Comparison of ENCODE assay signal across 16 mouse cellular contexts in genomic region chr2:35292700-35293099, GRCm38 (mm10).
"Had no signal": no experiment of that assay in that cellular context is flagged by ENCODE, and none has a peak within 500 bp of the region (broad histone marks: within the 10 kb centered on the region; RNA-seq: fewer than 3 reads in every experiment).

No protein-coding gene starts in this region.

- H3K36me3 ChIP-seq: midbrain, embryonic 12.5 days; neural tube, embryonic 13.5 days had no signal

- H3K4me3 ChIP-seq: limb, embryonic 13.5 days; liver, embryonic 15.5 days; megakaryocyte, embryonic 14.5 days; midbrain, embryonic 12.5 days; neural tube, embryonic 13.5 days had no signal

- H3K9me3 ChIP-seq: limb, embryonic 13.5 days; liver, embryonic 15.5 days; megakaryocyte, embryonic 14.5 days; midbrain, embryonic 12.5 days; neural tube, embryonic 13.5 days had no signal

- H3K27me3 ChIP-seq: limb, embryonic 13.5 days; liver, embryonic 15.5 days; megakaryocyte, embryonic 14.5 days; neural tube, embryonic 13.5 days had no signal

- H3K27ac ChIP-seq: limb, embryonic 13.5 days; liver, embryonic 15.5 days; midbrain, embryonic 12.5 days; neural tube, embryonic 13.5 days had no signal

- H3K9ac ChIP-seq: limb, embryonic 13.5 days; liver, embryonic 15.5 days; lung, embryonic 14.5 days; midbrain, embryonic 12.5 days; neural tube, embryonic 13.5 days had no signal

- H3K4me2 ChIP-seq: limb, embryonic 13.5 days; liver, embryonic 15.5 days; lung, embryonic 14.5 days; midbrain, embryonic 12.5 days; neural tube, embryonic 13.5 days had no signal

- H3K4me1 ChIP-seq: limb, embryonic 13.5 days; midbrain, embryonic 12.5 days; neural tube, embryonic 13.5 days had no signal

- ATAC-seq: midbrain, embryonic 16.5 days had no signal

- DNase-seq: kidney, postnatal 14 days; left cerebral cortex, postnatal 4 days; lung, embryonic 14.5 days; lung, postnatal 10 days; lung, postnatal 4 days; retina, postnatal 1 day; right cerebral cortex, postnatal 4 days; spleen, adult 18-20 months; thymus, adult 18-20 months; thymus, postnatal 14 days had no signal
